Mouse (Mus musculus): ENCODE measurements around the gene Wdr61. TPM values are rescaled to one million over a fixed set of nuclear protein-coding genes. Genes with fewer than 3 reads are reported as not detected.

Gene Wdr61
- polyA plus RNA-seq, 1 experiment from 2014 or later, result 128 TPM

DNA sequence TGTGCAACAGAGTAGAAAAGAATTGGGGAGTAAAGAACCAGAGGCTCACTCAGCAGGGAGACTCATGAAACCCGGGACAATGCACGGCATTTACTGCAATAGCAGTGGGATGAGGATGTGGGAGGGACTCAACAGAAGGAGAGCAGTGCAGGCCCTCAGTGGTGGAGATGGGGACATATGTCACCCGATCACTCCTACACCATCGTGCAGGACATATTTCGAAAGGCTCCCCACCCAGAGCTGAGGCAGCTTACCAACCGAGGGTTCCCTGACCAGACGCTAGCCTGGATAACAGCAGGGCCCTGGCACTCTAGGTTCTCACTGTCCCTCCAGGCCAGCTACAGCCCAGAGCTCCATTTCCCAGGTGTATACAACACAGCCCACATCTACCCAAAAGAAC is 12.2 kb downstream of the Wdr61 start:
- Histone ChIP-seq H3K4me1 (no peaks in the 10 kb centered on the region), H3K9me3 (replicated peaks) (no peaks in the 10 kb centered on the region), H3K4me3 (no peak overlapping the region), H3K27ac (no peak overlapping the region), H3K4me2 (replicated peaks) (no peak overlapping the region), H3K27me3 (no peaks in the 10 kb centered on the region), H3K36me3 (peaks cover 80% of the 10 kb centered on the region), H3K9ac (no peak overlapping the region)
- no peak for ATAC-seq (ENCODE audit: low FRiP score)
- 91% methylated on average over 7 of the region's 7 CpGs for WGBS

DNA sequence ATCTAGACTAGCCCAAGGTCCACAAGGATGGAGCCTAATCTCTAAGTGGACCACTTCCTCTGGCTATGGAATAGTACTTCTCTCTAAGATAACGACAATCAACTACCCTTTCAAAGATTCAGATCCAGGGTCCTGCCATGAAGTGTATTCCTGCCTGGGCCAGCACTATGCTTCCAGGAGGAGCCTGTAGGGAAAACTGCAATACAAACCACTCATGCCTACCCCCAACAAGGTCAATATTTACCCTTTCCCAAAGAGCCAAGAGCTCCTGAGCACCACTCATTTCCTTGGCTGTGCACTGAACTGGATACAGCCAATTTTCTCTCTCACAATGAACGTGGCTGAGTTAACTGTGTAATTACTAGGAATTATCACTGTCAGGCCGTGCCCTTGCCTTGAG is 16.8 kb downstream of the Wdr61 start:
- Histone ChIP-seq H3K4me1 (no peaks in the 10 kb centered on the region), H3K9me3 (replicated peaks) (no peaks in the 10 kb centered on the region), H3K27ac (no peak overlapping the region), H3K9ac (no peak overlapping the region), H3K36me3 (peaks cover 77% of the 10 kb centered on the region), H3K4me2 (replicated peaks) (no peak overlapping the region), H3K27me3 (no peaks in the 10 kb centered on the region), H3K4me3 (no peak overlapping the region)
- 91% methylated on average over 3 of the region's 3 CpGs for WGBS
- no peak for ATAC-seq (ENCODE audit: low FRiP score)

DNA sequence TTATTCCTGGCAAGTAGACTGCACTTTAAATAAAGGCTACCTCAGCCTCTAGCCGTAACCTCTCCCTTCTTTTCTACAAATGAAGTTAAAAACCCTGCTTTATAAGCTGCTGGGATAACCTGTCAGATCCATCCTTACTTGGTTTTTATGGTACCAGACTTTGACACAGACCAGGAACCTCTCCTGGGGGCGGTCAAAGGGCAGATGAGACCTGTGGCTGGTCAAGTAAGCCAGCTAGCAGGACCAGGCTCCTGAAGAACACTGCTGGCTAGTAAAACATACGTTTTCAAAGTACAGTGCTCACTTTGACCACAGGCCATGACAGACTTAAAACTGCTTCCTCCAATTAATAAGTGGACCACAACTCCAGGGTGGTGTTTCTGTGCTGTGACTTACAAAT is 18.5 kb downstream of the Wdr61 start:
- no peak overlapping the region for H3K27ac ChIP-seq
- no peak overlapping the region for H3K4me3 ChIP-seq
- peaks cover 77% of the 10 kb centered on the region for H3K36me3 ChIP-seq
- H3K9me3 ChIP-seq (replicated peaks), result no peaks in the 10 kb centered on the region
- no peaks in the 10 kb centered on the region for H3K27me3 ChIP-seq
- no peak overlapping the region for H3K4me2 ChIP-seq (replicated peaks)
- H3K9ac ChIP-seq, result no peak overlapping the region
- WGBS, result 90% methylated on average over 3 of the region's 3 CpGs
- H3K4me1 ChIP-seq, result no peaks in the 10 kb centered on the region
- no peak for ATAC-seq (ENCODE audit: low FRiP score)

- ATAC-seq (ENCODE audit: low FRiP score), result no peak
- no peak overlapping the region for H3K9ac ChIP-seq
- no peak overlapping the region for H3K4me2 ChIP-seq (replicated peaks)
- peaks cover 15% of the 10 kb centered on the region for H3K36me3 ChIP-seq
- 84% methylated on average over 5 of the region's 5 CpGs for WGBS
- no peak overlapping the region for H3K27ac ChIP-seq
- no peaks in the 10 kb centered on the region for H3K27me3 ChIP-seq
- H3K4me3 ChIP-seq, result no peak overlapping the region
- 0 out of 2 replicates have a peak, but pooled peaks cover 5% of the 10 kb centered on the region for H3K4me1 ChIP-seq
- H3K9me3 ChIP-seq (replicated peaks), result no peaks in the 10 kb centered on the region
These were observed 26.2 kb downstream of the Wdr61 start for GRCm38 (mm10) chr9:54708085-54708484.

DNA sequence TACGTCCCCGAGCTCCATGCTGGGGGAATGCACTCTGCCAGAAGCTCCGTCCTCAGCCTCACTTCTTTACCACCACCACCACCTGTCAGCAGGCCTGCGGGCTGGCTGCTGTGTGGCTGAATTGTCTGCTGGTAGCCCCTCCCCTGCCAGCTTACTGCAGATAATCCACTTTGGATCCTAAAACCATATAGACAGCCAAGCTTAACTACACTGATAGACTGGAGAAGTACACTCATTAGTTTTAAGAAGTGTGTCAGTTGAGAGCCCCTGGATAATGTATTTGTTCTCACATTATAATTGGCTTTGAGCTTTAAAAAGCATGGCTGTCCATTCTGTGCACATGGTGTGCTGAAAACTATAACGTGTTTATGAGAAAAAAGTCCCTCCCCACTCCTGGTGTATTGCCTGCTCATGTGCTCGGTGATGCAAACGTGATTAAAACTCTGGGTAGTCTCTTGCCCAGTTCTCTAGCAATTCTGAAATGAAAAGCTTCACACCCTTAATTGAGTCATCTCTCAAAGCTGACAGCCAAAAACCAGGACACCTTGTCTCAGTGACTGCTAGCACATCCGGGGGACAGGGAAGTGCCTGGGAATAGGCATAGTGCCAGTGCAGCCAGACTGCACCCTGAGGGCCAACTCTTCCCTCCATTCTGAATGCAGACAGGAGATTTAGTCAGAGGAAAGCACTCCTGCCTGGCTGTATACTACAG is 26.9 kb downstream of the Wdr61 start:
- no peak overlapping the region for H3K4me3 ChIP-seq

DNA sequence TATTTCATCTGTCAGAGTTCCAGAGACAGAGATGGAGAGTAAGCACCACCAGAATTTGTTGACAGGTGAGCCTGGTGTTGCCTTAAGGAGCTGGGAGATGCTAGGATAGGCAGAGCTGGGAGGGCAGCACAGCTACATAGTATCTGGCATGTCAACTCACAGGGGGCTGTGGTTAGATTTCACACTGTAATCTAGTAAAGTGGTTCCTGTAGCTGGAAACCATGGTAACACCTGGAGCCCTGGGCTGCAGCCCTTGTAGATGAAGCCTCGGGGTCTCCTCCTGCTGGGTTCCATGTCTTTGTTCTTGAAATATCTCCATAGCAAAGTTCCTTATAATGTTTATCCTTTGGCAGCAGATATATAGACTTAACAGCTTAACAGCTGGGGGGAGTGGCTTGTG is 28.8 kb downstream of the Wdr61 start:
- no peak for ATAC-seq (ENCODE audit: low FRiP score)
- peaks cover 7% of the 10 kb centered on the region; the same call in 1 of the 2 replicates for H3K4me1 ChIP-seq
- WGBS, result 64% methylated on average over 1 of the region's 1 CpGs

More for the DNA sequence above, 26.9 kb downstream of the Wdr61 start:
- no peaks in the 10 kb centered on the region for H3K9me3 ChIP-seq (replicated peaks)
- H3K27me3 ChIP-seq, result no peaks in the 10 kb centered on the region
- H3K4me2 ChIP-seq (replicated peaks), result no peak overlapping the region
- ATAC-seq (ENCODE audit: low FRiP score), result no peak
- H3K36me3 ChIP-seq, result peaks cover 12% of the 10 kb centered on the region
- 0 out of 2 replicates have a peak, but pooled peaks cover 5% of the 10 kb centered on the region for H3K4me1 ChIP-seq
- no peak overlapping the region for H3K27ac ChIP-seq
- 63% methylated on average over 8 of the region's 8 CpGs for WGBS
- no peak overlapping the region for H3K9ac ChIP-seq

DNA sequence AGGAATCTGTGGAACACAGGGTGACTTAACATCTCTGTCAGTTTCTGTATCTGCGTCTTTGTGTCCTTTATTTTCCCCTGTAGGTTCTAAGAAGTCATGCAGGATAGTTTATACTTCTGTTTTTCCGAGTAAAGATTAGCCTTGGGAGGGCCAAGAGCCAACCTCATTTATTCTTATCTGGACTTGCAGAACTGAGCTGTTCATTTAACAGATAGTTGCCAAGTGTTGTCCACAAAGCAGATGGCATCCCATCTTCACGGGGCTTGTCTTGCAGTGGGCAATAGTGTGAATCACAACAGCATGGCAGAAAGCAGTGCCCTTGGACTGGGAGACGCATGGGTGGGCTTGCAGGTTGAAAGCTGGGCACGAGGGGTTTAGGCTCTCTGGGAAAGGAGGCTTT is 30.0 kb downstream of the Wdr61 start:
- no peaks in the 10 kb centered on the region for H3K9me3 ChIP-seq (replicated peaks)
- peaks cover 19% of the 10 kb centered on the region for H3K27me3 ChIP-seq
- no peak for ATAC-seq (ENCODE audit: low FRiP score)
- 84% methylated on average over 5 of the region's 5 CpGs for whole genome bisulfite sequencing
- H3K27ac ChIP-seq, result no peak overlapping the region
- no peak overlapping the region for H3K4me2 ChIP-seq (replicated peaks)
- H3K9ac ChIP-seq, result no peak overlapping the region
- H3K4me1 ChIP-seq, result peaks cover 12% of the 10 kb centered on the region
- no peak overlapping the region for H3K4me3 ChIP-seq
- no peaks in the 10 kb centered on the region for H3K36me3 ChIP-seq

More for the DNA sequence above, 28.8 kb downstream of the Wdr61 start:
- no peak overlapping the region for H3K4me3 ChIP-seq
- H3K4me2 ChIP-seq (replicated peaks), result no peak overlapping the region
- H3K27ac ChIP-seq, result no peak overlapping the region
- no peaks in the 10 kb centered on the region for H3K9me3 ChIP-seq (replicated peaks)
- H3K27me3 ChIP-seq, result peaks cover 9% of the 10 kb centered on the region
- H3K36me3 ChIP-seq, result no peaks in the 10 kb centered on the region
- no peak overlapping the region for H3K9ac ChIP-seq

GRCm38 (mm10) chr9:54702581-54702980 is 31.7 kb downstream of the Wdr61 start:
- H3K36me3 ChIP-seq, result no peaks in the 10 kb centered on the region
- H3K4me2 ChIP-seq (replicated peaks), result no peak overlapping the region
- H3K9me3 ChIP-seq (replicated peaks), result no peaks in the 10 kb centered on the region
- ATAC-seq (ENCODE audit: low FRiP score), result no peak
- H3K27ac ChIP-seq, result no peak overlapping the region
- 68% methylated on average over 2 of the region's 2 CpGs for WGBS
- no peak overlapping the region for H3K4me3 ChIP-seq
- peaks cover 36% of the 10 kb centered on the region for H3K27me3 ChIP-seq
- peaks cover 18% of the 10 kb centered on the region for H3K4me1 ChIP-seq
- no peak overlapping the region for H3K9ac ChIP-seq

GRCm38 (mm10) chr9:54700746-54701145 is 33.6 kb downstream of the Wdr61 start:
- ATAC-seq (ENCODE audit: low FRiP score), result no peak
- Histone ChIP-seq H3K4me3 (no peak overlapping the region), H3K9ac (no peak overlapping the region), H3K27me3 (peaks cover 38% of the 10 kb centered on the region), H3K36me3 (no peaks in the 10 kb centered on the region), H3K4me2 (replicated peaks) (0 out of 2 replicates have a peak overlapping the region, but pooled peaks have one; percentile 91), H3K4me1 (peaks cover 18% of the 10 kb centered on the region), H3K9me3 (replicated peaks) (no peaks in the 10 kb centered on the region), H3K27ac (no peak overlapping the region)
- 78% methylated on average over 7 of the region's 7 CpGs for WGBS

DNA sequence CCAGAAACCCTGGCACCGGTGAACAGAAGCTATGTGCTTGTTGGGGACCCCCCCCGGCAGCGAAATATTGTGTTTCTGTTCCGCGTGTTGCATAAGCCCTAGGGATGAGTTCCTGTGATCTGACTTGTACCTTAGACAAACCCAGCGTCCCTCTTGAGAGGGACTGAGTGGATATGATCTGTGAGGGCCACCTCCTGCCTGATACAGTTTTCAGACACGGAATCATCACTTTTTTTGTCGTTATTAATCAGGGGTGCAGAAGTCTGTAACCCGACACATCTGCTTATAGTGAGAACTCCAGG is 34.2 kb downstream of the Wdr61 start:
- H3K4me2 ChIP-seq (replicated peaks), result peak overlapping the region; percentile 91
- H3K9me3 ChIP-seq (replicated peaks), result no peaks in the 10 kb centered on the region
- H3K27me3 ChIP-seq, result peaks cover 38% of the 10 kb centered on the region
- H3K27ac ChIP-seq, result no peak overlapping the region
- no peak for ATAC-seq (ENCODE audit: low FRiP score)
- no peaks in the 10 kb centered on the region for H3K36me3 ChIP-seq
- H3K4me3 ChIP-seq, result peak overlapping the region; percentile 63
- no peak overlapping the region for H3K9ac ChIP-seq
- 31% methylated on average over 9 of the region's 9 CpGs for WGBS
- H3K4me1 ChIP-seq, result peaks cover 13% of the 10 kb centered on the region

DNA sequence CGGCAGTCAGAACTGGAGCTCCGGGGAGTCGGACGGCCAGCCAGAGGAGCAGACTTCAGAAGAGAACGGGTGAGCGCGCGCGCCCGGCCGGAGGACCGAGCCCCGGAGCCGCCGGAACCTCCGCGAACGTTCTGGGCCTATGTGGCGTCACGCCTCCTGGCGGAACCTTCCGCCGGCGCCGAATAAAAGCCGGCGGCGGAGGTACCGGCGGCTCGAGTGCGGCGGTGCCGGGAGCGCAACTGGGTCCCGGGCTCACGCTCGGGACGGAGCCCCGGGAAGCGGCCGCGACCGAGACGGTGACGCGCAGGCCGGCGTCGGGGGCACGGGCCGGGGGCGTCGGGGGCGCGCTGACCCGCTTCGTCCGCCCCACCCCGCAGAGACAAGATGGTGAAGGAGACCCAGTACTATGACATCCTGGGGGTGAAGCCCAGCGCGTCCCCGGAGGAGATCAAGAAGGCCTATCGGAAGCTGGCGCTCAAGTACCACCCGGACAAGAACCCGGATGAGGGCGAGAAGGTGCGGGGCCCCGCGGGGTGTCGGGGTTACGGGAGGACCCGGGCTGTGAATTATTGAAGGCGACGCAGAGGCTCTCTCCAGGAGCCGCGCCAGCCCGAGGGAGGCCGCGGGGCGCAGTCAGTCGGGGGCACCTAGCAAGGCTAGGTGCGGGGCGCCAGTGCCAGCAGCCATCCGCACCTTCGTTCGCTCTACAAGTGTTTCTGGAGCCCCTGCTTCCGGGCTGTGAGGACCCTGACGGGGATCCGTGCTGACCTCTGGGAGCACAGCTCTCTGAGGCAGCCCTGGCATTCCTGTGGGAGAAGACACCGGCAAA is 34.8 kb downstream of the Wdr61 start:
- peak overlapping the region; percentile 91 for H3K4me2 ChIP-seq (replicated peaks)
- H3K27me3 ChIP-seq, result peaks cover 38% of the 10 kb centered on the region
- no peaks in the 10 kb centered on the region for H3K9me3 ChIP-seq (replicated peaks)
- no peak overlapping the region for H3K27ac ChIP-seq
- peak overlapping the region; percentile 75 for H3K9ac ChIP-seq
- under 1% methylated on average over 92 of the region's 92 CpGs for WGBS
- peaks cover 13% of the 10 kb centered on the region for H3K4me1 ChIP-seq
- peak overlapping the region; percentile 63 for H3K4me3 ChIP-seq
- ATAC-seq (ENCODE audit: low FRiP score), result peak; percentile 75
- H3K36me3 ChIP-seq, result no peaks in the 10 kb centered on the region

- no peaks in the 10 kb centered on the region for H3K36me3 ChIP-seq
- H3K4me2 ChIP-seq (replicated peaks), result peak overlapping the region; percentile 91
- ATAC-seq (ENCODE audit: low FRiP score), result peak; percentile 54; the same call in 1 of the 2 replicates
- peaks cover 13% of the 10 kb centered on the region for H3K4me1 ChIP-seq
- peak overlapping the region; percentile 63 for H3K4me3 ChIP-seq
- no peak overlapping the region for H3K27ac ChIP-seq
- 14% methylated on average over 27 of the region's 27 CpGs for WGBS
- H3K27me3 ChIP-seq, result peaks cover 38% of the 10 kb centered on the region
- peak overlapping the region; percentile 75 for H3K9ac ChIP-seq
- no peaks in the 10 kb centered on the region for H3K9me3 ChIP-seq (replicated peaks)
These were observed 35.3 kb downstream of the Wdr61 start for GRCm38 (mm10) chr9:54699087-54699344.

Measured in hindbrain, embryonic 12.5 days (tissue).